Mouse (Mus musculus) myocyte (in vitro differentiated cells): ENCODE measurements around the gene Taf1c.

ENCODE experiments used
- E2F4 ChIP-seq: IDR thresholded peaks from one replicate; pipeline ENCODE4 v1.6.1; 2011; ENCODE audit warnings: mild to moderate bottlenecking, control low read depth, moderate library complexity; ENCODE audit not compliant: insufficient read depth
- MAX ChIP-seq: IDR thresholded peaks from one replicate; pipeline ENCODE4 v1.6.1; 2011; ENCODE audit warnings: low read depth, mild to moderate bottlenecking, control low read depth
- MYOD1 ChIP-seq, 3 experiments: IDR thresholded peaks; one replicate each; pipeline ENCODE4 v1.6.1; 2011; ENCODE audit warnings: control low read depth in 2 of 3, low read depth in 2 of 3, mild to moderate bottlenecking in 2 of 3, moderate library complexity in 1 of 3; ENCODE audit not compliant: insufficient read length in 2 of 3, control insufficient read depth in 1 of 3
- POLR2A ChIP-seq: IDR thresholded peaks from one replicate; pipeline ENCODE4 v1.6.1; 2011; ENCODE audit warnings: low read depth, mild to moderate bottlenecking, control low read depth, moderate library complexity; ENCODE audit not compliant: insufficient read length
- REST ChIP-seq: IDR thresholded peaks from one replicate; pipeline ENCODE4 v1.6.1; 2011; ENCODE audit warnings: mild to moderate bottlenecking, control low read depth, moderate library complexity; ENCODE audit not compliant: insufficient read depth, insufficient read length
- TCF12 ChIP-seq: IDR thresholded peaks from one replicate; pipeline ENCODE4 v1.6.1; 2011; ENCODE audit warnings: mild to moderate bottlenecking, control low read depth; ENCODE audit not compliant: poor library complexity, insufficient read depth, severe bottlenecking
- USF1 ChIP-seq: IDR thresholded peaks from one replicate; pipeline ENCODE4 v1.6.1; 2011; ENCODE audit warnings: low read depth, mild to moderate bottlenecking, control low read depth, moderate library complexity

GRCm38 (mm10) chr8:119623744-119624143 lies 18.7 kb upstream of the Taf1c start:
- TF ChIP-seq TCF12 (no peak), MAX (no peak), MYOD1 (IDR thresholded peaks at IDR 0.05; ENCODE audit: control insufficient read depth in 1 of 3, insufficient read length in 2 of 3, low read depth in 2 of 3) (no peak), POLR2A (no peak), E2F4 (no peak), USF1 (no peak), REST (no peak)
